Mouse (Mus musculus) liver, postnatal 0 days (tissue): Measurements from ENCODE around the gene Dnajc27.

Experiments
- CTCF ChIP-seq: sonication (generic); IDR thresholded peaks from 2 replicates; pipeline ENCODE4 v1.5.1; 2016; ENCODE audit warnings: antibody characterized with exemption, low read depth
- EP300 ChIP-seq: IDR thresholded peaks from 2 replicates; pipeline ENCODE4 v1.6.1; 2016; ENCODE audit warnings: antibody characterized with exemption, low read depth, mild to moderate bottlenecking

DNA sequence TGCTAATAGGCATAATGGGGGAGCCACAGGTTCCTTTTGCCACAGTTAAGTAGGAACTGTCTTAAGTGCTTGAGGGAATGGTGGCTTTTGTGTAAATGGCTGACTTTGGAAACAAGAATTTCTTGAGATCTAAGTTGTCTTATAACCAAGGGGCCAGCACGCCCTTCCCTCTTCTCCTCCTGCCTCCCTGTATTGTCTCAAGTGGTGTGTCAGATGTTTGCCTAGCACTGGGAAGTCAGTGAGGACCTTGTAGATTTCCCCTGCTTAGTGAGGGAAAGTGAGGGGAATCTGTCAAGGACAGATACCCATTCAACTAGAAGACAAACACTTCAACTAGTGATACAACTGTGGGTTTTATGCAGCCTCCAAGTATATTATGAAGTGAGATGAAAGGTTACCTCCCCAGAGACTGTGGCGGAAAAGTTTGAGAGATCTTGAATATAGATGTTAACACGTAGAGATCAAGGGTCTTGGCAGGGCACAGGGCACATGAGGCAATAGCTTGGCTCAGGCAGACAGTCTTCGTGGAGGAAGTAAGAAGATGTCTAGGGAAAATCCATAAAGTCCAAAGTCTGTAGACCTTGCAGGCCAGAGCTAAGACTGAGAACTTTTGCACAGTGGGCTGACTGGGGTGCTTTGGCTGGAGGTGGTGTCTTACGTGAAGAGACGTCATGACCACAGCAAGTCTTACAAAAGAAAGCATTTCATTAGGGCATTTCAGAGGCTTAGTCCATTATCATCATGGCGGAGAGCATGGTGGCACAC lies 76.7 kb downstream of the Dnajc27 start:
- no peak for TF ChIP-seq CTCF
- TF ChIP-seq EP300 = no peak
